Mouse (Mus musculus) testis, adult 2 months (tissue): Measurements from ENCODE around the gene Trmt112.

ENCODE experiments used
- CTCF ChIP-seq: fragments of 200-500 bp; IDR thresholded peaks from 2 replicates; pipeline ENCODE4 v1.5.1; 2012; ENCODE audit warnings: low read depth, mild to moderate bottlenecking, inconsistent platforms, low read length, moderate library complexity; ENCODE audit not compliant: control insufficient read depth, insufficient read depth, insufficient replicate concordance
- POLR2A ChIP-seq: fragments of 200-500 bp; IDR thresholded peaks from 2 replicates; pipeline ENCODE4 v1.6.1; 2012; ENCODE audit warnings: low read depth, mild to moderate bottlenecking, inconsistent platforms, low read length, moderate library complexity; ENCODE audit not compliant: control insufficient read depth

DNA sequence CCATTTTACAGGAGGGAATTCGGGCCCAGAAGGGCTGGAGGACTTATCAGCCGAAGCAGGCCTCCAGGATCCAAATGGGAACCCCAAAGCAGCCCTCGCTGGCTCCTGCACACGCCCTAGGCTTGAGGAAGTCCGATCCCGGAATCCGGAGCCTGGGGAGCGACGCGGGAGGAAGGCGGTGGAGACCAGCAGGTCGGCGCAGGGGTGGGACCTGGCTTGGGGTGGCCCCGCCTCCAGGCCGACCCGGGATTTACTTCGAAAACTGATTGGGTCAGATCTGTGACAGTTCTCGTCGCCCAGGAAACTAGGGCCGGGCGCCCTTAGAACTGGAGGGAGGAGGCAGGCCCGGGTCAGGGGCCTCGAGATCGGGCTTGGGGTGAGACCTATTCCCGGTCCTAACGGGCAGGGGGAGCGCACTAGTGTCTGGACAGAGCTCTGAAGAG, 32.8 kb downstream of the Trmt112 start, which contains the start of gene Gpr137:
- TF ChIP-seq CTCF, result no peak
- TF ChIP-seq POLR2A, result peak; percentile 70; the same call in 1 of the 2 replicates
